Mouse (Mus musculus): ENCODE measurements at regions not wholly inside any gene's neighbourhood (a gene's known extent, or its start where the extent isn't known, plus 50 kb on each side); places are given as distances from the start of the nearest gene placed in this dataset.

DNA sequence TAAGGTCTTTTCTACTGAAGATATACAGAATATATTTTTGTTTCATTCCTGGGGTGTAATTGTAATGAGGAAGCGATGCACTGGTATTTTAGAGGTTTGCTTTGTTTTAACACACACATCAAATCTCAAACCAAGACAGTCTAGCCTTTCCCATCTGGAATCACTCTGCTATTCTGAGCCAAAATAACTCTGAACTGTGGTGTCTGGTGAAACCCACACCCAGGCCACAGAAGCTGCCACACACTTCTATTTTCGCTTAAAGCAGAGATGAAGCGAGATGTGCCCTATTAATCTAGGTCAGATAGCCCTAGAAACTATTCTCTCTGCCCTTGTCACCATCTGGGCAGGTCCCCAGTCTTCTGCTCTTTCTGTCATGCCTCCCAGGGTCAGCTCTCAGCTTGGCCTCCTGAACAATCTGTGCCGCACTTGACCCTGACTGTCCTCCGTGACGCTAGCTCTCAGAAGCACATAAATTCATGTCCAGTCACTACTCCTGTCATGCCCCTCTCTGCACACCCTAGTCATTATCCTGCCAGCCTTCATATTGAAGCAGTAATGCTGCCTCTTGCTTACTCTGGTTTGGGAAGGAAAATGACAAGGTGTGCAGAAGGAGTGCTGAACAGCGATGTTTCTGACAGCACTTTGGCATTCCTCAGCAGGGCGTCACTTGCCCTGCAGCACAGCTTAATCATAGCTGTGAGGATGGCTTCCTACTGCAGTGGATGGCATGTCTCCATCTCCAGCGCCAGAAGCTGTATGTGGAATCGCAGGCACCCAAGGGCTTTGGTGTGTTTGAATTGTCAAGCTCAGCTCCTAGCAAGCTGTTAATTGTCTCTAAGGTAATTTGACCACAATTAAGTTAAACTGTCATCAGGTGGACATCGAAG, 57.1 kb upstream of the Snx19 start:
- TF ChIP-seq CTCF (conservative IDR thresholded peaks at IDR 0.05; ENCODE audit: insufficient read depth, insufficient read length, low read depth, low read length) (no peak), POLR2A (IDR thresholded peaks at IDR 0.05; ENCODE audit: low read depth, low read length) (no peak)

Measured in kidney, adult 2 months (tissue).